Mouse (Mus musculus) cortical plate, adult 2 months (tissue): ENCODE measurements around the gene Ccdc127.

Experiments used
- CTCF ChIP-seq: fragments of 200-500 bp; IDR thresholded peaks from 2 replicates; pipeline ENCODE4 v1.5.1; 2011; ENCODE audit warnings: mild to moderate bottlenecking, control low read depth, low read length; ENCODE audit not compliant: insufficient read depth; ENCODE audit errors: extremely low read depth
- POLR2A ChIP-seq: fragments of 200-500 bp; IDR thresholded peaks from 2 replicates; pipeline ENCODE4 v1.6.1; 2011; ENCODE audit warnings: mild to moderate bottlenecking, low read length, control low read depth; ENCODE audit not compliant: insufficient read depth; ENCODE audit errors: extremely low read depth

- no peak for TF ChIP-seq CTCF
- no peak for TF ChIP-seq POLR2A
Observed at GRCm38 (mm10) chr13:74316789-74317169, 33.3 kb upstream of the Ccdc127 start.
